Mouse (Mus musculus) liver, embryonic 16.5 days (tissue): Measurements from ENCODE around the gene Sh3glb1. TPM values are rescaled to one million over a fixed set of nuclear protein-coding genes. Genes with fewer than 3 reads are reported as not detected.
"Not testable (repeated sequence)": the region's sequence is repeated elsewhere in the genome, so short reads cannot be mapped to it uniquely, and the experiment has no call there.

Experiments
- ATAC-seq: fragments of 200-750 bp; cut with Nextera tagmentation; 2 replicates; pipeline ENCODE4 v1.8.0; 2017; ENCODE audit warnings: low read depth, mild to moderate bottlenecking, moderate number of reproducible peaks, moderate library complexity
- H3K27ac ChIP-seq: fragments of 300-500 bp; sonication (generic); 2 replicates; pipeline ENCODE4 v1.5.1; 2014; ENCODE audit warnings: mild to moderate bottlenecking, low read length
- H3K27me3 ChIP-seq: fragments of 300-500 bp; sonication (generic); 2 replicates; pipeline ENCODE4 v1.6.1; 2014; ENCODE audit warnings: low read depth, low read length, mixed read lengths; ENCODE audit not compliant: control insufficient read depth, insufficient read depth
- H3K36me3 ChIP-seq: fragments of 300-500 bp; sonication (generic); 2 replicates; pipeline ENCODE4 v1.6.1; 2014; ENCODE audit warnings: mild to moderate bottlenecking; ENCODE audit not compliant: control insufficient read depth, insufficient read depth
- H3K4me1 ChIP-seq: fragments of 300-500 bp; sonication (generic); 2 replicates; pipeline ENCODE4 v1.6.1; 2014; ENCODE audit warnings: low read depth, low read length, mixed read lengths; ENCODE audit not compliant: control insufficient read depth
- H3K4me2 ChIP-seq: fragments of 300-500 bp; sonication (generic); 2 replicates; pipeline ENCODE4 v1.6.1; 2014; ENCODE audit warnings: low read depth, low read length, mixed read lengths
- H3K4me3 ChIP-seq: fragments of 300-500 bp; sonication (generic); 2 replicates; pipeline ENCODE4 v1.5.1; 2014; ENCODE audit warnings: low read depth, mild to moderate bottlenecking, low read length
- H3K9ac ChIP-seq: fragments of 300-500 bp; sonication (generic); 2 replicates; pipeline ENCODE4 v1.6.1; 2014; ENCODE audit warnings: low read depth, low read length
- H3K9me3 ChIP-seq: fragments of 300-500 bp; sonication (generic); replicated peaks from 2 replicates; pipeline ENCODE4 v1.6.1; 2016; ENCODE audit warnings: low read length; ENCODE audit not compliant: control insufficient read depth
- WGBS: fragments of 180-500 bp; shearing (Covaris S2); extraction: QIAGEN DNeasy Blood & Tissue Kit; methylation state at CpG from one replicate; pipeline ENCODE4 v1.1.7; 2014; ENCODE audit not compliant: insufficient replicate concordance; 5-methylcytosine and 5-hydroxymethylcytosine counted together
- polyA plus RNA-seq: library from polyadenylated mRNA; unstranded; fragments of >200 nt; fragmentation: Nextera tagmentation; extraction: Ambion mirVana; gene quantifications from 2 replicates; pipeline ENCODE4 v1.2.1, GENCODE M21; 2015

Sh3glb1 gene
- polyA plus RNA-seq, 1 experiment from 2014 or later = 83.3 TPM

- not testable (repeated sequence) for H3K9ac ChIP-seq, H3K4me2 ChIP-seq, H3K27me3 ChIP-seq, H3K27ac ChIP-seq, H3K36me3 ChIP-seq, H3K4me3 ChIP-seq, H3K9me3 ChIP-seq, H3K4me1 ChIP-seq, ATAC-seq
- 56% methylated on average over 3 of the region's 3 CpGs for WGBS
Observed at GRCm38 (mm10) chr3:144747706-144748105, 27.6 kb upstream of the Sh3glb1 start.

GRCm38 (mm10) chr3:144738396-144738795 is 18.3 kb upstream of the Sh3glb1 start:
- H3K27me3 ChIP-seq, H3K36me3 ChIP-seq, H3K4me3 ChIP-seq, ATAC-seq, H3K9ac ChIP-seq, H3K9me3 ChIP-seq, H3K4me2 ChIP-seq, H3K27ac ChIP-seq, H3K4me1 ChIP-seq: not testable (repeated sequence)
- WGBS = 72% methylated on average over 24 of the region's 24 CpGs

GRCm38 (mm10) chr3:144736831-144737230 is 16.7 kb upstream of the Sh3glb1 start:
- ATAC-seq = no peak
- Histone ChIP-seq H3K27ac (no peak overlapping the region), H3K4me1 (no peaks in the 10 kb centered on the region), H3K9ac (no peak overlapping the region), H3K36me3 (no peaks in the 10 kb centered on the region), H3K4me3 (no peak overlapping the region), H3K27me3 (no peaks in the 10 kb centered on the region), H3K4me2 (no peak overlapping the region), H3K9me3 (no peaks in the 10 kb centered on the region)
- 13% methylated on average over 9 of the region's 9 CpGs for WGBS

GRCm38 (mm10) chr3:144723455-144723854 is 3.3 kb upstream of the Sh3glb1 start:
- 29% methylated on average over 4 of the region's 4 CpGs for WGBS
- H3K36me3 ChIP-seq = no peaks in the 10 kb centered on the region
- H3K4me3 ChIP-seq = no peak overlapping the region
- H3K27me3 ChIP-seq = no peaks in the 10 kb centered on the region
- H3K4me2 ChIP-seq = no peak overlapping the region
- H3K9me3 ChIP-seq = no peaks in the 10 kb centered on the region
- H3K9ac ChIP-seq = no peak overlapping the region
- H3K27ac ChIP-seq = no peak overlapping the region
- peaks cover 17% of the 10 kb centered on the region for H3K4me1 ChIP-seq
- ATAC-seq = no peak

- H3K4me2 ChIP-seq, H3K36me3 ChIP-seq, H3K9me3 ChIP-seq, ATAC-seq, H3K9ac ChIP-seq, H3K4me3 ChIP-seq, H3K27me3 ChIP-seq: not testable (repeated sequence)
- peaks cover 24% of the 10 kb centered on the region for H3K4me1 ChIP-seq
- WGBS = 72% methylated on average over 3 of the region's 3 CpGs
- peak overlapping the region; percentile 48; the same call in 1 of the 2 replicates for H3K27ac ChIP-seq
Observed at GRCm38 (mm10) chr3:144722566-144722965, 2.4 kb upstream of the Sh3glb1 start.

- 33% methylated on average over 9 of the region's 9 CpGs for WGBS
- H3K9ac ChIP-seq = peak overlapping the region; percentile 58; the same call in 1 of the 2 replicates
- peak overlapping the region; percentile 99 for H3K4me3 ChIP-seq
- peak overlapping the region; percentile 88 for H3K27ac ChIP-seq
- ATAC-seq = no peak
- H3K9me3 ChIP-seq = no peaks in the 10 kb centered on the region
- H3K4me1 ChIP-seq = peaks cover 24% of the 10 kb centered on the region
- H3K27me3 ChIP-seq = no peaks in the 10 kb centered on the region
- H3K4me2 ChIP-seq = peak overlapping the region; percentile 88
- H3K36me3 ChIP-seq = no peaks in the 10 kb centered on the region
Observed at GRCm38 (mm10) chr3:144721860-144722256, 1.7 kb upstream of the Sh3glb1 start.

GRCm38 (mm10) chr3:144721077-144721859 is 1.1 kb upstream of the Sh3glb1 start:
- H3K9ac ChIP-seq = peak overlapping the region; percentile 58
- ATAC-seq = no peak
- H3K4me1 ChIP-seq = peaks cover 24% of the 10 kb centered on the region
- peak overlapping the region; percentile 88 for H3K27ac ChIP-seq
- H3K9me3 ChIP-seq = no peaks in the 10 kb centered on the region
- H3K27me3 ChIP-seq = no peaks in the 10 kb centered on the region
- peak overlapping the region; percentile 99 for H3K4me3 ChIP-seq
- no peaks in the 10 kb centered on the region for H3K36me3 ChIP-seq
- 32% methylated on average over 10 of the region's 10 CpGs for WGBS
- H3K4me2 ChIP-seq = peak overlapping the region; percentile 88

GRCm38 (mm10) chr3:144719088-144719900 is 841 bp downstream of the Sh3glb1 start:
- no peaks in the 10 kb centered on the region for H3K36me3 ChIP-seq
- H3K9me3 ChIP-seq = no peaks in the 10 kb centered on the region
- peaks cover 30% of the 10 kb centered on the region for H3K4me1 ChIP-seq
- peak overlapping the region; percentile 99 for H3K9ac ChIP-seq
- H3K27ac ChIP-seq = peak overlapping the region; percentile 100
- H3K27me3 ChIP-seq = no peaks in the 10 kb centered on the region
- WGBS = under 1% methylated on average over 44 of the region's 56 CpGs
- H3K4me2 ChIP-seq = peak overlapping the region; percentile 88
- peak; percentile 72 for ATAC-seq
- H3K4me3 ChIP-seq = peak overlapping the region; percentile 99

GRCm38 (mm10) chr3:144718706-144719087 is 1.4 kb downstream of the Sh3glb1 start:
- Histone ChIP-seq H3K36me3 (no peaks in the 10 kb centered on the region), H3K9me3 (no peaks in the 10 kb centered on the region), H3K4me3 (peak overlapping the region; percentile 99), H3K27ac (peak overlapping the region; percentile 100), H3K27me3 (no peaks in the 10 kb centered on the region), H3K4me2 (peak overlapping the region; percentile 88), H3K9ac (peak overlapping the region; percentile 99), H3K4me1 (peaks cover 30% of the 10 kb centered on the region)
- WGBS = 12% methylated on average over 7 of the region's 7 CpGs
- ATAC-seq = no peak
